Mouse (Mus musculus): ENCODE measurements around the gene Cdc20b.

DNA sequence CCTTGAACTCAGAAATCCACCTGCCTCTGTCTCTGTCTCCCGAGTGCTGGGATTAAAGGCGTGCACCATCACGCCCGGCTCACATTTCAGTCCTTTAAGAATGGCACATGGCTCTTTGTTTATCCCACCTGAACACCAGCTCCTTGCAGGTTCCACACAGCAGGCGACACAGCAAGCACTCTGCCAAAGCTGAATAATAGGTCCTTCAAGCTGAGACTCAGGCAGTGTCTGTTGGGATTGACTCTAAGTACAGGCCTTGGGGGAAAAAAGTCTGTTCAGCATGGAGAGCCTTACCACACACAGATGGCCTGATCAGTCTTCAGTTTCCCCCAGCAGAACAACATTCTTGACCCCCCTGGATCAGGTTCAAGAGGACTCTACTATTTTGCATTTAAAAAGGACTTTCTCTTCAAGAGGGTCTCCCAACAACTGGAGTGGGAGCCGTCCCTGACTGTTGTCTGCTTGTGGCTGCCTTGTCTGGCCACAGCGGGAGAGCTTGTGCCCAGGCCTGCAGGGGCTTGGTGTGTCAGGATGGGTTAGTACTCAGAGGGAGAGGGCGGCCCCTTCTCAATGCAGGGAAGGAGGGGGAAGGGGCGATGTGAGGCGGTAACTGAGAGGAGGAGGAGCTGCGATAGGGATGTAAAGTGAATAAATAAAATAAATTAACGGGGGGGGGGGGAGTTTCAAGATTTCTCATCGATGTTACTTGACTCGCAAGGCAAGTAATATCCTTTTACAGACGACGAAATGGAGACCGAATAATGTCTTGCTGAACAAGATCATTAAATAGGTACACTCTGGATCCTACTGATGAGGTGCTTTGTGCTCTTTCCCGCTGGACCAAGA, 49.1 kb upstream of the Cdc20b start:
- TF ChIP-seq POLR2A (IDR thresholded peaks at IDR 0.05; ENCODE audit: control insufficient read depth, extremely low read depth, insufficient read depth, low read length, poor library complexity), result no peak
- no peak for TF ChIP-seq CTCF (IDR thresholded peaks at IDR 0.05; ENCODE audit: borderline replicate concordance, control insufficient read depth, extremely low read depth, insufficient read depth, low read length, poor library complexity)

All from thymus, adult 2 months (tissue).